Mouse (Mus musculus): Measurements from ENCODE around the gene Dusp19. TPM values are rescaled to one million over a fixed set of nuclear protein-coding genes. Genes with fewer than 3 reads are reported as not detected.

Dusp19 gene
- 0.34 and 0.52 TPM in 2 replicates for polyA plus RNA-seq (2012)

DNA sequence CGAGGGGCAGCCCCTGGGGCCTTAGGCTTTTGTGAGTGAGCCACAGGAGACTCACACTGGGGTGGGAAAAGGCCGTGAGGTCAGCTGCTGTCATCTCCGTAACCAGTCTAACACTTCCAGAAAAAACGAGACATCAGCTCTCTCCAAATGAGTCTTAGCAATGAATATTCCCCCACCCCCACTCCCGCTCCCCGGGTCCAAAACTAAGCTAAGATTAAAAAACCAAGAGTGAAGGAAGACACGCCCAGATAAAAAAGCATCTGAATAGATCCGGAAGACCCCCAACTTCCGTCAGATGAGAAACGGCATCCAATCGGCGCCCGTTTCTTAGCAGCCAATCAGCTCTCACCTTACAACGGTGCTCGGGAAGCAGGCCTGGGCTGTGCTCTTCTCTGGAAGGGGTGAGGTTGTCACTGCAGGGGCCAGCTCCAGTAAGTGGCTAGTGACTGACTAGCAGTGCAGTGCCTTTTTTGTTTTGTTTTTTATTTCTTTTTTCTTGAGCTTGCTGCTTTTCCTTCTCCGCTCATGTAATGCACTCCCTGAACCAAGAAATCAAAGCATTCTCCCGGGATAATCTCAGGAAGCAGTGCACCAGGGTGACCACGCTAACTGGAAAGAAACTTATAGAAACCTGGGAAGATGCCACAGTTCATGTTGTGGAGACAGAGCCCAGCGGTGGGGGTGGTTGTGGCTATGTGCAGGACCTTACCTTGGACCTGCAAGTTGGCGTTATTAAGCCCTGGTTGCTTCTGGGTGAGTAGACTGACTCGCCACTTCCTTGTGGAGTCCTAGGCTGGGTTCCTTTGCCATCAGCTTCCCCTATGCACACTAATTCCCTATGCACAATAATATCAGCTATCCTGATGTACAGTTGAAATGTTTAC is at the start of gene Dusp19, which contains the start of gene Nup35:
Dusp19 (plus strand) TSS at position 192 of the 884 bp plus-strand sequence.
Nup35 (plus strand) TSS at position 383 of the 884 bp plus-strand sequence.

GRCm38 (mm10) chr2:80581043-80581711 is 35.7 kb upstream of the Dusp19 start, which contains the start of gene Nckap1:
Gene Nckap1 (minus strand): TSS chr2:80581380.

Other genes starting within 250 kb of the Dusp19 start
- 0.03 and 0.05 TPM in 2 replicates for gene Frzb, start 169.4 kb upstream of the Dusp19 start, polyA plus RNA-seq (2012)
- gene Nckap1, start 35.7 kb upstream of the Dusp19 start, polyA plus RNA-seq (2012) = 0.89 and 1.6 TPM in 2 replicates
- gene Nup35, start 191 bp downstream of the Dusp19 start, polyA plus RNA-seq (2012) = 0.97 and 1.6 TPM in 2 replicates